Mouse (Mus musculus): Measurements from ENCODE around the gene Abcb4. TPM values are rescaled to one million over a fixed set of nuclear protein-coding genes. Genes with fewer than 3 reads are reported as not detected.
A peak's percentile ranks its signal among the peaks of the same experiment; 100 is the strongest.

The Abcb4 gene
- polyA plus RNA-seq, 1 experiment from 2014 or later: 32.6 TPM

- no peaks in the 10 kb centered on the region for H3K4me1 ChIP-seq (replicated peaks; ENCODE audit: control insufficient read depth, insufficient read depth, low read length)
- 24% methylated on average over 1 of the region's 1 CpGs for WGBS
- H3K9ac ChIP-seq (ENCODE audit: low read depth, low read length): no peak overlapping the region
- no peaks in the 10 kb centered on the region for H3K9me3 ChIP-seq (ENCODE audit: control insufficient read depth, low read length)
- H3K27ac ChIP-seq (ENCODE audit: low read depth, low read length): no peak overlapping the region
- H3K4me2 ChIP-seq: no peak overlapping the region
- ATAC-seq (replicated peaks; ENCODE audit: low FRiP score) (peak; percentile 77; the same call in 1 of the 2 replicates), DNase-seq (ENCODE audit: low spot score) (no peak)
- H3K27me3 ChIP-seq (replicated peaks; ENCODE audit: control insufficient read depth, insufficient read depth, low read length): no peaks in the 10 kb centered on the region
- H3K36me3 ChIP-seq (ENCODE audit: control insufficient read depth, insufficient read depth, low read length): no peaks in the 10 kb centered on the region
- no peak overlapping the region for H3K4me3 ChIP-seq (ENCODE audit: low read depth, low read length)
Observed at GRCm38 (mm10) chr5:8868019-8868418, 25.5 kb upstream of the Abcb4 start.

- Histone ChIP-seq H3K27ac (ENCODE audit: low read depth, low read length) (no peak overlapping the region), H3K27me3 (replicated peaks; ENCODE audit: control insufficient read depth, insufficient read depth, low read length) (no peaks in the 10 kb centered on the region), H3K4me3 (ENCODE audit: low read depth, low read length) (no peak overlapping the region), H3K4me1 (replicated peaks; ENCODE audit: control insufficient read depth, insufficient read depth, low read length) (no peaks in the 10 kb centered on the region), H3K9me3 (ENCODE audit: control insufficient read depth, low read length) (no peaks in the 10 kb centered on the region), H3K36me3 (ENCODE audit: control insufficient read depth, insufficient read depth, low read length) (no peaks in the 10 kb centered on the region), H3K4me2 (no peak overlapping the region), H3K9ac (ENCODE audit: low read depth, low read length) (no peak overlapping the region)
- 71% methylated on average over 6 of the region's 6 CpGs for WGBS
- ATAC-seq (replicated peaks; ENCODE audit: low FRiP score) (no peak), DNase-seq (ENCODE audit: low spot score) (no peak)
Observed at GRCm38 (mm10) chr5:8872979-8873915, 20.3 kb upstream of the Abcb4 start.

- WGBS: 82% methylated on average over 2 of the region's 2 CpGs
Observed at GRCm38 (mm10) chr5:8877086-8877485, 16.4 kb upstream of the Abcb4 start.

GRCm38 (mm10) chr5:8877800-8878199 lies 15.7 kb upstream of the Abcb4 start:
- Histone ChIP-seq H3K27me3 (replicated peaks; ENCODE audit: control insufficient read depth, insufficient read depth, low read length) (no peaks in the 10 kb centered on the region), H3K4me1 (replicated peaks; ENCODE audit: control insufficient read depth, insufficient read depth, low read length) (no peaks in the 10 kb centered on the region), H3K36me3 (ENCODE audit: control insufficient read depth, insufficient read depth, low read length) (no peaks in the 10 kb centered on the region), H3K4me3 (ENCODE audit: low read depth, low read length) (no peak overlapping the region), H3K9ac (ENCODE audit: low read depth, low read length) (no peak overlapping the region), H3K27ac (ENCODE audit: low read depth, low read length) (no peak overlapping the region), H3K4me2 (no peak overlapping the region), H3K9me3 (ENCODE audit: control insufficient read depth, low read length) (no peaks in the 10 kb centered on the region)
- DNase-seq (ENCODE audit: low spot score) (no peak), ATAC-seq (replicated peaks; ENCODE audit: low FRiP score) (no peak)
- WGBS: 49% methylated on average over 5 of the region's 5 CpGs

More at GRCm38 (mm10) chr5:8877086-8877485, 16.4 kb upstream of the Abcb4 start:
- no peaks in the 10 kb centered on the region for H3K9me3 ChIP-seq (ENCODE audit: control insufficient read depth, low read length)
- no peaks in the 10 kb centered on the region for H3K36me3 ChIP-seq (ENCODE audit: control insufficient read depth, insufficient read depth, low read length)
- ATAC-seq (replicated peaks; ENCODE audit: low FRiP score) (no peak), DNase-seq (ENCODE audit: low spot score) (no peak)
- H3K4me1 ChIP-seq (replicated peaks; ENCODE audit: control insufficient read depth, insufficient read depth, low read length): no peaks in the 10 kb centered on the region
- H3K9ac ChIP-seq (ENCODE audit: low read depth, low read length): no peak overlapping the region
- no peak overlapping the region for H3K4me3 ChIP-seq (ENCODE audit: low read depth, low read length)
- H3K4me2 ChIP-seq: no peak overlapping the region
- no peaks in the 10 kb centered on the region for H3K27me3 ChIP-seq (replicated peaks; ENCODE audit: control insufficient read depth, insufficient read depth, low read length)
- no peak overlapping the region for H3K27ac ChIP-seq (ENCODE audit: low read depth, low read length)

- H3K4me3 ChIP-seq (ENCODE audit: low read depth, low read length): no peak overlapping the region
- H3K27me3 ChIP-seq (replicated peaks; ENCODE audit: control insufficient read depth, insufficient read depth, low read length): no peaks in the 10 kb centered on the region
- no peak overlapping the region for H3K4me2 ChIP-seq
- no peak overlapping the region for H3K27ac ChIP-seq (ENCODE audit: low read depth, low read length)
- no peak overlapping the region for H3K9ac ChIP-seq (ENCODE audit: low read depth, low read length)
- ATAC-seq (replicated peaks; ENCODE audit: low FRiP score): no peak
- no peaks in the 10 kb centered on the region for H3K4me1 ChIP-seq (replicated peaks; ENCODE audit: control insufficient read depth, insufficient read depth, low read length)
- H3K36me3 ChIP-seq (ENCODE audit: control insufficient read depth, insufficient read depth, low read length): no peaks in the 10 kb centered on the region
- no peak for DNase-seq (ENCODE audit: low spot score)
- H3K9me3 ChIP-seq (ENCODE audit: control insufficient read depth, low read length): no peaks in the 10 kb centered on the region
- WGBS: 69% methylated on average over 2 of the region's 2 CpGs
Observed at GRCm38 (mm10) chr5:8885837-8886236, 7.7 kb upstream of the Abcb4 start.

- Histone ChIP-seq H3K27me3 (replicated peaks; ENCODE audit: control insufficient read depth, insufficient read depth, low read length) (no peaks in the 10 kb centered on the region), H3K4me3 (ENCODE audit: low read depth, low read length) (peak overlapping the region; percentile 84), H3K27ac (ENCODE audit: low read depth, low read length) (peak overlapping the region; percentile 92), H3K36me3 (ENCODE audit: control insufficient read depth, insufficient read depth, low read length) (no peaks in the 10 kb centered on the region), H3K9me3 (ENCODE audit: control insufficient read depth, low read length) (no peaks in the 10 kb centered on the region), H3K4me1 (replicated peaks; ENCODE audit: control insufficient read depth, insufficient read depth, low read length) (peaks cover 3% of the 10 kb centered on the region; the same call in 1 of the 2 replicates), H3K4me2 (peak overlapping the region; percentile 73), H3K9ac (ENCODE audit: low read depth, low read length) (peak overlapping the region; percentile 89)
- DNase-seq (ENCODE audit: low spot score) (no peak), ATAC-seq (replicated peaks; ENCODE audit: low FRiP score) (no peak; the same call in 1 of the 2 replicates)
- 5% methylated on average over 15 of the region's 15 CpGs for WGBS
Observed at GRCm38 (mm10) chr5:8894104-8894425, 548 bp downstream of the Abcb4 start.

GRCm38 (mm10) chr5:8894641-8895490 lies 1.3 kb downstream of the Abcb4 start:
- Histone ChIP-seq H3K9me3 (ENCODE audit: control insufficient read depth, low read length) (no peaks in the 10 kb centered on the region), H3K4me2 (peak overlapping the region; percentile 73), H3K27ac (ENCODE audit: low read depth, low read length) (peak overlapping the region; percentile 92), H3K9ac (ENCODE audit: low read depth, low read length) (peak overlapping the region; percentile 89), H3K27me3 (replicated peaks; ENCODE audit: control insufficient read depth, insufficient read depth, low read length) (no peaks in the 10 kb centered on the region), H3K4me3 (ENCODE audit: low read depth, low read length) (peak overlapping the region; percentile 84), H3K36me3 (ENCODE audit: control insufficient read depth, insufficient read depth, low read length) (no peaks in the 10 kb centered on the region), H3K4me1 (replicated peaks; ENCODE audit: control insufficient read depth, insufficient read depth, low read length) (peaks cover 3% of the 10 kb centered on the region; the same call in 1 of the 2 replicates)
- peak; percentile 78 for ATAC-seq (replicated peaks; ENCODE audit: low FRiP score)
- WGBS: 35% methylated on average over 15 of the region's 15 CpGs
- DNase-seq (ENCODE audit: low spot score): peak; percentile 43

- H3K4me1 ChIP-seq (replicated peaks; ENCODE audit: control insufficient read depth, insufficient read depth, low read length): peaks cover 3% of the 10 kb centered on the region; the same call in 1 of the 2 replicates
- no peak overlapping the region for H3K4me3 ChIP-seq (ENCODE audit: low read depth, low read length)
- no peak overlapping the region; the same call in 1 of the 2 replicates for H3K4me2 ChIP-seq
Observed at GRCm38 (mm10) chr5:8896198-8896597, 2.7 kb downstream of the Abcb4 start.

More at GRCm38 (mm10) chr5:8896198-8896597, 2.7 kb downstream of the Abcb4 start:
- Histone ChIP-seq H3K27me3 (replicated peaks; ENCODE audit: control insufficient read depth, insufficient read depth, low read length) (no peaks in the 10 kb centered on the region), H3K27ac (ENCODE audit: low read depth, low read length) (no peak overlapping the region), H3K9ac (ENCODE audit: low read depth, low read length) (no peak overlapping the region), H3K36me3 (ENCODE audit: control insufficient read depth, insufficient read depth, low read length) (no peaks in the 10 kb centered on the region), H3K9me3 (ENCODE audit: control insufficient read depth, low read length) (no peaks in the 10 kb centered on the region)
- ATAC-seq (replicated peaks; ENCODE audit: low FRiP score) (no peak), DNase-seq (ENCODE audit: low spot score) (no peak)
- 64% methylated on average over 1 of the region's 1 CpGs for WGBS

All from liver, embryonic 11.5 days (tissue).